Mouse (Mus musculus) ovary, adult 18-20 months (tissue): ENCODE results near the gene Vps13c.

Source experiments
- DNase-seq: peaks from one replicate; pipeline ENCODE4 v3.0.0; 2022; ENCODE audit warnings: low spot score, mixed read lengths

Vps13c gene

DNA sequence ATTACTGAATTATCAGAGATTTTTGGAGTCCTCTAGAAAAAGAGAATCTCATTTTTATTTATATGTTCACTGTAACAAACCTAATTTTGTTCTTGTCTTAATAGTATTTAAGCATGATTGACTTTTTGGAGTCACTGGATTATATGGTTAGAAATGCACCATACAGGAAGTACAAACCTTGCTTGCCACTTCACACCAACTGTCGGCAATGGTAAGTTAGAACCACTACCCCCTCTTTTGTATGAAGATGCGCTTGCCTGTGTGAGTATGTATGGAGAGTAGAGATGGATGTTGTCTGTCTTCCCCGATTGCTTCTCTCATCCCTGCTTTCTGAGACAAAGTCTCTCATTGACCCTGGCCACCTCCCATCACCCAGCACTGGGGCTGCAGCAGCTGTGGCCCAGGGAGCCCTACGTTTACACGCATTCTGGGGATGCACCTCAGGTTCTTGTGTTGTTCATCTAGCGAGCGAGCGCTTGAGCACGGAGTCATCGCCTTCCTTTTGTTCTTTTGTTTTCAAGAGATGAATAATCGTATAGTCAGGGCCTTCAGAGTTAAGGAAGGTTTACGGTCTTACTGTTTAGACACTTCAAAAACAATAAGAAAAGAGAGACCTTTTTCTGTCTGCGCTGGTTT, 43.3 kb downstream of the Vps13c start:
- DNase-seq, result no peak

DNA sequence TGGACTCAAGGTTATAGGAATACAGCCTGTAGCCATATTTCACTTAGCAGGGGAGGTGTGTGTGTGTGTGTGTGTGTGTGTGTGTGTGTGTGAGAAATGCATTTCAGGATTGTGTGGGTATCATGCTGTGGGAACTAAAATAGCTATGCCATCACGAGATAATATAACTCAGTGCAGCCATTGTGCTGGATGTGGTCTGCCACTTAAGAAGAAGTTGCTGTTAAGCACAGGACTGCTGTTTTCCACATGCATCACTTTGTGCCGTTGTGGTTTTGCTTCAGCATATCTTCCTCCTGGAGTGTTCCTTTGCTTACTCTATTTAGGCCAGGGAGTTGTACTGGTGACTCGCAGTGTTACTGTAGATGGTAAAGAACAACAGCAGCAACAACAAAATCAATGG, 43.9 kb downstream of the Vps13c start:
- DNase-seq, result no peak

DNA sequence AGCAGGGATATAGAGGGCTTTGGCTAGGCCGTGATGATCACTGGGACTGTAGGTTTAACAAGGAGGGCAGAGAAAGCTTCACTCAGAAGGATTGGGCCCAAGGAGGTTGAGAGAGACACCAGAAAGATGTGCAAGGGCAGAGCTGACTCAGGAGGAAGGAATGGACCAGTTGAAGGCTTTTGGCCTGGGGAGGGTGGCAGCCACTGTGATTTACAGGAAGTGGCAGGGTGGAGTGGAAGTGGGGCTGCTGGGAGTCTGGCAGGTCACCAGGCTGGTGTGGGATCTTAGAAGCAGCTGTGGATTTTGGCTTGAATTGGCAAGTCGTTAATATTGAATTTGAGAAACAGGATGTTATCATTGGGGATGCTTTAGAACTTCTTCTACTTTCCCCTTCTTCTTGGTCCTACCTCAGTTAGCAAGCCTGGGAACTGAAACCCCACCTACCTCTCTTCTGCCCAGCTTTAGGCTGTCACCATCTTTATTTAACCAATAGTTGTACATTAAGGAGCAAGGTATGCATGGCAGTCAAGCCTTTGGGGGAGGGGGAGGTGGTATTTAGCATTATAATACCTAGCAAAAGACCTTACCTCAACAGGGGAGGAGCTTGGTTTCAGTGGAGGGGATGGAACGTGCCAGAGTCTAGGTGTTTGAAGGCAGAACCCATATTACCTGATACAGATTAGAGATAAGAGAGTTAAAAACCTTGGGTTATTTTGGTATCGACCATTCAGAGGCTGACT, 47.0 kb downstream of the Vps13c start:
- DNase-seq, result no peak

DNA sequence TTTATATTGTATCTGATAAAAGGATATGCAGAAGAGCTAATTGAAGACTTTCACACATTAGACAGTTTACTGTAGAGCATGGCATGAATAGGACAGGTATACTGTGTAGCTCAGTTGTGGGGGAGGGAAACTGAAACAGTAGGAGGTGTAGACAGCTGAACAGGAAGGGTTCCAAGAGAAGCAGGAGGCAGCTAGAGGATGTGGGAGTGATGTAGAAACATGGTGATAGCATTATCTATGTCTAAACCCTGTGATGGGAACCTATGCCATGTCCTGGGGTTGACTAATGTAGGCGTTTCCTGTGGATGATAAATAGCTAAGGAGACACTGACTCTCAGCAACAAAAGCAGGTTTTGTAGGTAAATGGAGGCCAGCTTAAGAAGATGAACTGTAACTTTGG, 53.3 kb downstream of the Vps13c start:
- DNase-seq, result no peak

DNA sequence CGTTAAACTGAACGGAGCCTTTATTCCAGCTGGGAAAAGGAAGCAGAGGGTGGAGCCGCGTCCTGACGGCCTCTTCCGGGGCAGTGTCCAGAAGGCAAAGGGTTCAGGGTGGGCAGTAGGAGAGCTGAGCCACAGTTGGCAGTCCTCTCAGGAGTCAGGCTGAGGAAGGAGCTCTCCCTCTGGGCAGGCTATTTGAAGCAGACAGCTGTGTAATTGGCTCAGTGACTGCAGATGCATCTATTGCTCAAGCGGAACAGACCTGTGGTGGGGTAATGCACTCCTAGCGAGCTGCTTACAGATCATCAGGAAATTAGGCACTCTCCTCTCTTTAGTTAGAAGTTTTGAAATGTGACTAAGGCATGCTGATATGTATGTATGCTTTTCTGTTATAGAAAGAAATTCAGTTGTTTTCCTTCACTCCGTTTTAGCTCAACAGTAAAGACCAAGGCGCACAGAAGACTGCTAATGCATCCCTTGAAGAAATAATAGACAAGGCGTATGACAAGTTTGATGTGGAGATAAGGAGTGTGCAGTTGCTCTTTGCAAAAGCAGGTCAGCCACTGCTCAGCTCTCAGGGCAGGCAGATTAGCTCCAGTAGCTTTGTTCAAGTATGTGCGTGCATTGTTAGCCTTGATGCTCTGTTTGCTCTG, 56.6 kb downstream of the Vps13c start:
- DNase-seq, result no peak

DNA sequence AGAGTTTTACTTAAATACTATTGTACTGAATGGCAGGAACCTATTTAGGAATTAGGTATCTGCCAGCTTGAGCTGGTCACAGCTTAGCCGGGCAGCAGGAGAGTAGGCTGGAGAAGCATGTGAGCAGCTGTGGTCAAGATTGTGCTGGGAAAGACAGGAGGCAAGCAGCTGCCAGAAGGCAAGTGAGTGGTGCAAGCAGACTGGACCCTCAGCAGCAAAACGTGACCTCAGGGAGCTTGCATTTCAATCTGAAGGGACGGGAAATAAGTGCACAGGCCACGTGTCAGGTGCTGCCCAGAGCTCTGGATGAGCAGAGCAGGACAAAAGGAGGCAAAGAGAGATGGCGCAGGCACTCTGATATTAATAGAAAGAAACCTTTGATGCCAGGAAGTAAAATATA, 60.2 kb downstream of the Vps13c start:
- no peak for DNase-seq

DNA sequence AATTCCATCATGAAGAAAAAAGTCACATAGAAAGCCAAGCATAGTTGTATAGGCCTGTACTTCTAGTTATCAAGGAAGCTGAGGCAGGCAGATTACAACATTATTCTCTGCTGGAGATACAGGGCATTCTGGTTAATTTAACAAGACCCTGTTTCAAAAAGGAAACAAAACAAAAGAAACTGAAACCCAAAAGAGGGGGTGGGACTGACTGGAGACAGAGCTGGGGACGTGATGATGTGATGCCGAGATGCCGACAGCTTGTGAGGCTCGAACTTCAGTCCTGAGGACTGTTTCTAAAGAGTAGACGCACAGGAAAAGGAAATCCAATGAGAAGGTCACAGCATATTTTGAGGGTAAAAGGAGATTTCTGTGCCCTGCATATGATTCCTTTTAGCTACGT, 64.2 kb downstream of the Vps13c start:
- DNase-seq, result no peak

DNA sequence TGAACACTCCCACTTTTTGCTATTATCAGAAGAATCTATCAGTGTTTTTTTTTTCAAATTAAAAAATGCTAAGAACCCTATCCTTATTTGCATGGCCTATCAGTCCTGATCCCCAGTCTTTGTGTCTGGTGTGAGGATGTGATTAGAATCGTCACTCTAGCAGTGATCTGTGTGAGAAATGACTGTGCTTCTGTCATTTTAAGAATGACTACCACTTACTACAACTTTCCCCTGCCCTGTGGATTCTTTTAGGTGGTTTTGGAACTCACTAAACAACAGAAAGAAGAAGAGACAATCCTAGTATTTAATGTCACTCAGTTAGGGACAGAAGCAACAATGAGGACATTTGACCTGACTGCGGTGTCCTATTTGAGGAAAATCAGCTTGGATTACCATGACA, 65.3 kb downstream of the Vps13c start:
- no peak for DNase-seq

DNA sequence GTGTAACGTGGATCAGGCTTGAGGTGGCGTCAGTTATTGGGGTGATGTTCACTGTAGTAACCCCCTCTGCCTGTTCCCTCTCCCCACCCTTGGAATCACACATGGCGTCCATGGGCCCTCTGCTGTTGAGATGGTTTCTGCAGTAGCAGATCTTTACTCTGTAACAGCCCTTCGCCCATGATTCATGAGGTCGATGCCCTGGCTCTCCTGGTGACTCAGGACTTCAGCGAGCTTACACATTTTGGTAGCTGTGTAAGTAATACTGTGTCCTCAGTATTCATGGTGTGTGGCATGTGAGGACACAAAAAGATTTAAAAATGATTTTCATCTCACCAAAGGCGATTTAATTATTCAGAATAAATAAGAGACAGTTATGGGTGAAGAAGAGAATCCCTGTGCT, 74.5 kb downstream of the Vps13c start:
- DNase-seq, result no peak

DNA sequence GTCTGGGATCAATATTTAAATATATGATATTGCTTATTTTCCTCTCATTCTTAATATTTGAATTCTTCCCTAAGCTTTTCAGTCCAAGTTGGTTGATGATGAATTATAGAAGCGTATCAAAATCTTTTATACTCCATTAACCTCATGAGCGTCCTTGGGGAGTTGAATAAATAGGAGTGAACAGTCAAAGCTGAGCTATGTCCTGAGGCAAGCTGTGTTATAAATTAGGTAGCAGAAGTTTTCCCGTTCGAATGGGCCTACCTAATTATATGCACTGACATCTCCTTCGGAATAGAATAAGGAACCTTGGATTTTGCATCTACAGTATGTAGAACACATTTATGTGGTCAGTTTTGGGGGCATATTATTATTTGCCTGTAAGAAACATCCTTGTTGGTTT, 82.2 kb downstream of the Vps13c start:
- DNase-seq, result no peak

DNA sequence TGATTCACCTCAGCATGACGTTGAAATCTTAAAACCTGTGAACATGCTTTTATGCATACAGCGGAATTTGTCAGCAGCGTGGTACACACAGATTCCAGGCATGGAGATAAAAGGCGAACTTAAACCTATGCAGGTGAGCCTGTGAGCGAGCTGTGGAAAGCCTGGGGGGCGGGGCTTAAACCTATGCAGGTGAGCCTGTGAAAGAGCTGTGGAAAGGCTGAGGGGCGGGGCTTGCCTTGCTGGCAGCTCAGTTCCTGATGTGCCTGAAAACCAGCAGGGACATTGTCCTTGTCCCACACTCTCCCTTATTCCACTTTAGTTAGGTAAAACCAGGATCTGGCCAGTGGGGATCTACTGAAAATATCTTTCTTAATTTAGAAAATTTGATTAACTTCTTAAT, 90.4 kb downstream of the Vps13c start:
- DNase-seq, result no peak

DNA sequence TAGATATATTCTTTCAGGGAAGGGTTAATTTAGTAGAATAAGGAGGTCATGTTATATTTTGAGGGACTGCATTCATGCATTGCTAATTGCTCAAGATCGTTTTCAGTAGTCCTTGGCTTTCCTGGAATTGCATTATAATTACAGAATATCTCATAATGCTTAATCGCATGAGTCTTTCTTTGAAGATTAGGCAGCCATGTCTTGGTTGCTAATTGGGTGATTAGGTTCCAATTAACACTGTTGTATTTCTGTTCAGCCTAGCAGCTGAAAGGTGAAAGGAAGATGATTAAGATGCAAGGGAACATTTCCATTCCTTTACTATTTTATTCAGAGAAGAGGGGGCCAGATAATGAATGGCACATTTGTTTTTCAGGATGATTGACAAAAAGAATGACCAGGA, 97.1 kb downstream of the Vps13c start:
- no peak for DNase-seq

DNA sequence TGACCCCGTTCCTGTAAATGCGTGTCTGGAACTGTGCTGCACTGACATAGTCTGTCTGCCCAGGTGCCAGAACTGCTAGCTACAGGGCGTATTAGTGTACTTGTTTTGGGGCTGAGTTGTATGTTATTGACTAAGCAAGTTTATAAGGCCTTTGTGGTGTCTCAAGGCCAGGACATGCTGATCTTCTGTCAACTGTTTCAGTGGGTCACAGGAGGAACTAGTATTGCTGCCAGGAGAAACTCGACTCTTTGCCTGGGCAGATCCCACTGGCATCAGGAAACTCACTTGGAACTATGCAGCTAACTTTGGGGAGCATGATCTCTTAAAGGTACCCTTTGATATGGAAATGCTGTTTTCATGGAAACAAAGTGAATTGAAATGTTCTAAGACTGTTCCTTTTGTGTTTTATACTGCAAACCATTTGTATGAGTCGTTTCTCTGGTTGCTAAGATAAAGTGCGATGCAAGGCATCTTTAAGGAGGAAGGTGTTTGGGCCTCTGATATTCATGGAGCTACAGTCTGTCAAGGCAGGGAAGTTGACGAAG, 115.3 kb downstream of the Vps13c start:
- peak; percentile 11 for DNase-seq

DNA sequence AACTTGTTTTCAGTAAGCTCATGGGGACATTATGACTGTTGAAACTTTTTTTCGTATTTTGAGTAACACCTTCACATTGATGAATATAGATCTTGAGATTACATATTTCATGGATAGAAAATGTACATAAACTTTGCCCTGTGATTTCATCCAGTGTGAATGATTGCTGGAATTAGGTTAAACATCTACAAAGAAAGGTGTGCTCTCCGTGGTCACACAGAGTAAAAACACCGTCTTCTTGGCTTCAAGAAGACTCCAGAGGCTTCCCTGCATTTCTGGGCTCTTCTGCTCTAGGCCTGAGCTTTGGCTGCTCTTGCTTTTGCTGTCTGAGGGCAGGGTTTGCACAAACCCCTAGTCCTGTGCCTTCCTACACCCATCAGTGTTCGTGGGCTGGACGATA, 121.8 kb downstream of the Vps13c start:
- no peak for DNase-seq

DNA sequence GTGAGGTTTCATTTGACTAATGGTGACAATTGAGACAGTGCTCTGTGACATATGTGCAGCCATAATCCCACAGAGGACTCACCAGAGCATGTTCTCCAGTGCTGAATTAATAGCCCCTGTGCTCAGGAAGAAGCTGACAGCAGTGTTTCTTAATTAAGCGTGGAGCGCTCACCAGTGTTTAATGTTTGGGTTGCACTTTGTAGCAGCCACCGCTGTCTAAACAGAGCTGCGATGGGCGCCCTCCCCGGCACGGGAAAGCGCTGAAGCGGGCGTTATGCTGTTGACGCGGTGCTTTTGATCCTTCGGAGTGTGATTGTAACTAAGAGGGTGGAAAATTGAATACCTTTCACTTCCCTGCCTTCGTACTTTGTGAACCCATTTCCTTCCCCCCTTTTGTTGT, 125.7 kb downstream of the Vps13c start:
- DNase-seq, result no peak

DNA sequence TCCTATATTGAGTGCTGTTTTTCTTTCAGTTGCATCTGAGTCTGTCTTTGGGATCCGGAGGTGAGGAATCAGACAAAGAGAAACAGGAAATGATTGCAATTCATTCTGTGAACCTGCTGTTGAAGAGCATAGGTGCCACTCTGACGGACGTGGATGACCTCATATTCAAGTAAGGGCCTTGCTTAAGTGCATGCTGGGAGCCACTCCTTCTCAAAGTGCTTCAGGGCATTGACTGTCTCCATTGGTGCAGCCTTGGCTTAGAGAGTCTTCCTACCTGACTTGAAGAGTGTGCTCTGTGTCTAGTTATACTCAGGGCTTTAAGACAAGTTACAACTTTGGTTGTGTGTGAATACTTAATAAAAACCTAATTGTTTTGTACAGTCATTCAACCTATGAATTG, 126.8 kb downstream of the Vps13c start:
- no peak for DNase-seq

DNA sequence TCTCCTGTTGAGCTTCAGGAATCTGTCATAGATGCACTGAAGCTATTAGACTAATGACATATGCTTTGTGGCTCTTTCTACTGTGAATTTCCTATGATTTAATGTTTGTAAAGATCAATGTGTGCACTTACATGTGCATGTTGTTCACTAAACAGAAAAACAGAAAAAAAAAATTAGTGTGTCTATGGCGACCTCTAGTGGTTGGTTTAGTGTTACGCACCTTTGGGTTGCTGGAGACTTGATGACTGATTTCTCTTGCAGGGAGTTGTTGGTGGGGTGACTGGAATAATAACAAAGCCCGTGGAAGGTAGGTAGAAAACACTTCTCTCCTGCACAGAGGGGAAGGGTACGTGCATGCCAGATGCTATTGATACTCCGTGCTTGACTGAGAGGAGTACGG, 133.3 kb downstream of the Vps13c start:
- DNase-seq, result no peak

DNA sequence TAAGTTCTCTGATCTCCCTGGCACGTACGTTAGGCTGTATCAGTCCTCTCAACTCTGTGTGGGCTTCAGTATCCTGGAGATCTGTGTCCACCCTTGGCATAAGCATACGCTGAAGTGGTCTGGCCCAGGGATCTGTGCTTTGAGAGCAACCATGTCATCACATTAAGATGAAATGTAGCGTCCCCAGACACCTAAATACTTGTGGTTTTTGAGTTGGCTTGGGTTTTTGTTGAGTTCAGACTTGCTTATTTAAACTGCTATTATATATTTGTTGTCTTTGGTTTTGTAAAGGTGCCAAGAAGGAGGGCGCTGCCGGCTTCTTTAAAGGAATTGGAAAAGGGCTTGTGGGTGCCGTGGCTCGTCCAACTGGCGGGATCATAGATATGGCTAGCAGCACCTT, 135.3 kb downstream of the Vps13c start:
- no peak for DNase-seq

DNA sequence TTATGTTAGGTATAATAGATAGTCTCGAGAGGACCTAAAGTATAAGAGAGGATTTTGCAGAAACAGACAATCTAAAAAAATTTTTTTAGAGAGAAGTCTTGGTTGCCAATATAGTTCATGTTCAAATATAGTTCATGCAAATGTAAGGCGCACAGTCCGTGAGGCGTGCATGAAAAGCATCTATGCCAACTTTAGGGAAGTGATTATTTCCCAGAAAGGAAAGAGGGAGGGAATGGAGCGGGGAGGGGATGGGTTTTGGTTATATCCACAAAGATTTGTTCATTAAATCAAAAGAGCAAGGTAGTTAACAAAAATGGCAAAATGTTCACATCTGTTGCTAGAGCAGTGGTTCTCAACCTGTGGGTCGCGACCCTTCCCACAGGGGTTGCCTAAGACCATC, 166.4 kb downstream of the Vps13c start:
- DNase-seq, result no peak

DNA sequence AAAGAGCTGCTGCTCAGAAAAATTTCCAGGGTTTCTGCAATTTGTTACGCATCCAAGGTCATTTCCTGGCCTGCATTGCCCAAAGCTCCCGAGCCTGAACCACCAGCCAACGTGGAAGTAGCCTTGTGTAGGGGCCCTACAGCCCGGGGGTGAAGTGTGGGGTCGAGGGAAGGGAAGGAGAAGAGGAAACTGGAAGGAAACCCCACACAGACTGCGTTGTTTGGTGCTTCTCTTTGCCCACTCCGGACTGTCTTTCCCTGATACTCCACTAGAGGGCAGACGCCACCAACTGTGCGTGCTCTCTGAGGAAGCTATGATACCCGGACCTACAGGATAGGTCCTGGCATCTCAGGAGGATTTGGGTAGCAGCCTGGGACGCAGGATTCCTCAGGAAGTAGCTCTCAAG, 174.8 kb downstream of the Vps13c start:
- peak; percentile 34 for DNase-seq

DNA sequence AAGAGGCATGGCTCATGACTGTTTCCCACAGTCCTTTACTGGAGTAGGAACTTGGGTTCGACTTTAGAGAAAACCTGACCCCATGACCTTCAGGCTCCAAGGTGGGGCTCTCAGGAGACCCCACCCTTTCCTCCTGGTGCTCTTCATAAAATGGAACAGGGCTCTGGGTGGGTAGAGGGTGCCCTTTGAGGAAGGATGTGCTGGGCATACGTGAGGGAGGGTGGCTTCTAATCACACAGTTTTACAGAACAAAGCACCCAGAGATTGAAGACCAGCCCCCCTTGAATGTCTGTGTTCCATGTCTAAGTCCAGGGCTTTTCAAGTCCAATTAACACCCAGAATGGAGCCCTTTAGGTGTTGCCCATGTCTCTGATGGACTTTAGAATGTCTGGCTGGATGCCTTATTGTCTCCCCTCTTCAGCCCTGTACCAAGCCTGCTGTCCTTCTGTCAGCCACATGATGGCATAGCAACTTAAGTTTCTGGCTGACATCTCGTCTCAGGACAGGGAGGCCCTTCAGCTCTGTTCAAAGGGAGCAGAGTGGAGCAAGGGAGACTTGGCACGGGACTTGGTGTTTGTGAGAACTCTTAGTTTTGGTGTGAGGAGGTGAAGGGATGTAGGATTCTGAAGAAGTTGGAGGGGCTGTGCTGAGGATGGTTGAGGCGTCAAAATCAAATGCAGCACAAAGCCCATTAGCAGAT, 176.2 kb downstream of the Vps13c start:
- DNase-seq, result peak; percentile 33

DNA sequence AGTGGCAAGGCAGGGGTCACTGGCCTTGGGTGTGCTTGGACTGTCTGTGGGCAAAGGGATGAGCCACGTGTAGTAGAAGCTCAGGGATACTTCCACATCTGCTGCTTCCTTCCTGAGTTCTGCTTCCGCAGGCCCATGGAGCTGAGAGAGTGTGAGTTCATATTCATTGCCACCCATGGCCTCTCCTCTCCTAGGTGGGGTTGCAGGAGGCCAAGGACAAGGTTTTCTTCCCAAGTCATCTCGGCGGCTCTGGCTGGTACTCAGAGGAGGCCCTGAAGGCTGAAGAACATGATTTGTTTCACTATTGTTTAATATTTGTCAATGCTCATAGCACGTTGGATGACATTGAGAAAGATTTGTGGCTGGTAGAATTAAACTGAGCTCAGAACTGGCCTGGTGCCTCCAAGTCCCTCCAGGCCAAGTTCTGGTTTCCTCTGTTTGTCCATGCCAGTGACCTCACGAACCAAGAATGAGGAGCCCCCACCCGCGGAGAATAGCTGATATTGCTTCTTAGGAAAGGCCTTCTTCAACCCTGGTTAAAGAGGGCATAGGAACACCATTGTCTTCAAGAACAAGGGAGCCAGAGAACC, 180.7 kb downstream of the Vps13c start:
- peak; percentile 24 for DNase-seq
